Mouse (Mus musculus): ENCODE results near the gene Iqschfp. TPM values are rescaled to one million over a fixed set of nuclear protein-coding genes. Genes with fewer than 3 reads are reported as not detected.

The Iqschfp gene
- polyA plus RNA-seq, 1 experiment, result not detected

GRCm38 (mm10) chr3:68101343-68101742 lies 209.3 kb downstream of the Iqschfp start:
- H3K4me1 ChIP-seq (ENCODE audit: control insufficient read depth, insufficient read depth, low read length), result no peaks in the 10 kb centered on the region
- TF ChIP-seq POLR2A (IDR thresholded peaks at IDR 0.05; ENCODE audit: borderline replicate concordance, control insufficient read depth, low read depth, low read length) (no peak), CTCF (IDR thresholded peaks at IDR 0.05; ENCODE audit: control insufficient read depth, insufficient read depth, low read length) (no peak)
- no peak overlapping the region for H3K27ac ChIP-seq (ENCODE audit: control insufficient read depth, insufficient read depth, low read depth, low read length, poor library complexity)
- WGBS, result 48% methylated on average over 4 of the region's 4 CpGs
- H3K4me3 ChIP-seq (replicated peaks; ENCODE audit: control insufficient read depth, low read depth, low read length), result no peak overlapping the region

GRCm38 (mm10) chr3:68105081-68105685 lies 213.2 kb downstream of the Iqschfp start:
- no peak overlapping the region for H3K27ac ChIP-seq (ENCODE audit: control insufficient read depth, insufficient read depth, low read depth, low read length, poor library complexity)
- H3K4me3 ChIP-seq (replicated peaks; ENCODE audit: control insufficient read depth, low read depth, low read length), result no peak overlapping the region
- WGBS, result 73% methylated on average over 2 of the region's 2 CpGs
- H3K4me1 ChIP-seq (ENCODE audit: control insufficient read depth, insufficient read depth, low read length), result no peaks in the 10 kb centered on the region
- TF ChIP-seq POLR2A (IDR thresholded peaks at IDR 0.05; ENCODE audit: borderline replicate concordance, control insufficient read depth, low read depth, low read length) (no peak), CTCF (IDR thresholded peaks at IDR 0.05; ENCODE audit: control insufficient read depth, insufficient read depth, low read length) (no peak)

DNA sequence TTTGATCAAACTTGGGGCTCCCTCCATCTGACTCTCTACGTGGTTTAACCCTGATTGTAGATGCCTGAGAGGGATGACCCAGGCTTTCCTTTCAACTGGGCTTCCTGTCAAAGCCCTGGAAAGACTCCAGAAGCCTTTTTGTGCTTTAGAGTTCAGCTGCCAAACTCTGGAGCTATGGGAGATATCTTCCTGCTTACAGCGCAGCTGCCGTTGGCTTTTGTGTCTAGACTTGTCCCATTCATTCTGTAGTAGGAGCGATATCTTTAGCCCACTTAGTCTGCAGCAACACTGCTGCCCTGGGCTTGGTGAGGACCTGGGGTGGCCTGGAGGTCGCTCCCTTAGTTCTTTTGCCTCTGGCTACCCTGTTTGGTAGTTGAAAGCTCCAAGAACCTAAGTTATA lies 229.3 kb downstream of the Iqschfp start:
- TF ChIP-seq CTCF (IDR thresholded peaks at IDR 0.05; ENCODE audit: control insufficient read depth, insufficient read depth, low read length) (no peak), POLR2A (IDR thresholded peaks at IDR 0.05; ENCODE audit: borderline replicate concordance, control insufficient read depth, low read depth, low read length) (no peak)
- H3K4me3 ChIP-seq (replicated peaks; ENCODE audit: control insufficient read depth, low read depth, low read length), result no peak overlapping the region
- no peak overlapping the region for H3K27ac ChIP-seq (ENCODE audit: control insufficient read depth, insufficient read depth, low read depth, low read length, poor library complexity)
- H3K4me1 ChIP-seq (ENCODE audit: control insufficient read depth, insufficient read depth, low read length), result no peaks in the 10 kb centered on the region
- WGBS, result 57% methylated on average over 5 of the region's 5 CpGs

- Histone ChIP-seq H3K4me1 (ENCODE audit: control insufficient read depth, insufficient read depth, low read length) (no peaks in the 10 kb centered on the region), H3K27ac (ENCODE audit: control insufficient read depth, insufficient read depth, low read depth, low read length, poor library complexity) (no peak overlapping the region), H3K4me3 (replicated peaks; ENCODE audit: control insufficient read depth, low read depth, low read length) (no peak overlapping the region)
- WGBS, result 65% methylated on average over 6 of the region's 6 CpGs
- TF ChIP-seq CTCF (IDR thresholded peaks at IDR 0.05; ENCODE audit: control insufficient read depth, insufficient read depth, low read length) (no peak), POLR2A (IDR thresholded peaks at IDR 0.05; ENCODE audit: borderline replicate concordance, control insufficient read depth, low read depth, low read length) (no peak)
Measured at GRCm38 (mm10) chr3:68126284-68126856, 234.3 kb downstream of the Iqschfp start.

GRCm38 (mm10) chr3:68130386-68130785 lies 238.4 kb downstream of the Iqschfp start:
- TF ChIP-seq POLR2A (IDR thresholded peaks at IDR 0.05; ENCODE audit: borderline replicate concordance, control insufficient read depth, low read depth, low read length), result no peak
- TF ChIP-seq CTCF (IDR thresholded peaks at IDR 0.05; ENCODE audit: control insufficient read depth, insufficient read depth, low read length), result no peak
- H3K4me3 ChIP-seq (replicated peaks; ENCODE audit: control insufficient read depth, low read depth, low read length), result no peak overlapping the region
- no peaks in the 10 kb centered on the region for H3K4me1 ChIP-seq (ENCODE audit: control insufficient read depth, insufficient read depth, low read length)
- 92% methylated on average over 1 of the region's 1 CpGs for WGBS
- H3K27ac ChIP-seq (ENCODE audit: control insufficient read depth, insufficient read depth, low read depth, low read length, poor library complexity), result no peak overlapping the region

- H3K27ac ChIP-seq (ENCODE audit: control insufficient read depth, insufficient read depth, low read depth, low read length, poor library complexity), result no peak overlapping the region
- H3K4me1 ChIP-seq (ENCODE audit: control insufficient read depth, insufficient read depth, low read length), result no peaks in the 10 kb centered on the region
- TF ChIP-seq POLR2A (IDR thresholded peaks at IDR 0.05; ENCODE audit: borderline replicate concordance, control insufficient read depth, low read depth, low read length) (no peak), CTCF (IDR thresholded peaks at IDR 0.05; ENCODE audit: control insufficient read depth, insufficient read depth, low read length) (no peak)
- WGBS, result 78% methylated on average over 5 of the region's 5 CpGs
- no peak overlapping the region for H3K4me3 ChIP-seq (replicated peaks; ENCODE audit: control insufficient read depth, low read depth, low read length)
Measured at GRCm38 (mm10) chr3:68138833-68139627, 247.0 kb downstream of the Iqschfp start.

DNA sequence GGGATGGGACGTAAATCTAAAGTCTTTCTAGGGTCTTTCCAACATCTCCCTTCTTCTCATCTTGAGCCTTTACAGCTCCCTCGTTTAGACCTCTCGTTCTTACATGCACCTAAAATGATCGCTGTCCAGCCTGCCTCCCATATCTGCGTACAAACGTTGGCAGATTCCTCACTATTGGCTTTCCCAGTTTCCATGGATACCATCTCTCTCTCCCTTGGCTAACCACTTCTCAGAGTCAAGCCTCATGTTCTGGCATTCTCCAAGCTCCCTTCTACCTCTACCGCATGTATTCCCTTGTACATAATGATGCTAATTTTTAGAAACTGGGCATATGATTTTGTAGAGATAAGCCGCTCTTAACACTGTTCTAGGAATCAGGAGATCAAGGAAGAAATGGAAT lies 258.7 kb downstream of the Iqschfp start:
- H3K4me3 ChIP-seq (replicated peaks; ENCODE audit: control insufficient read depth, low read depth, low read length), result no peak overlapping the region
- TF ChIP-seq CTCF (IDR thresholded peaks at IDR 0.05; ENCODE audit: control insufficient read depth, insufficient read depth, low read length) (no peak), POLR2A (IDR thresholded peaks at IDR 0.05; ENCODE audit: borderline replicate concordance, control insufficient read depth, low read depth, low read length) (no peak)
- no peak overlapping the region for H3K27ac ChIP-seq (ENCODE audit: control insufficient read depth, insufficient read depth, low read depth, low read length, poor library complexity)
- no peaks in the 10 kb centered on the region for H3K4me1 ChIP-seq (ENCODE audit: control insufficient read depth, insufficient read depth, low read length)
- WGBS, result 85% methylated on average over 8 of the region's 8 CpGs

DNA sequence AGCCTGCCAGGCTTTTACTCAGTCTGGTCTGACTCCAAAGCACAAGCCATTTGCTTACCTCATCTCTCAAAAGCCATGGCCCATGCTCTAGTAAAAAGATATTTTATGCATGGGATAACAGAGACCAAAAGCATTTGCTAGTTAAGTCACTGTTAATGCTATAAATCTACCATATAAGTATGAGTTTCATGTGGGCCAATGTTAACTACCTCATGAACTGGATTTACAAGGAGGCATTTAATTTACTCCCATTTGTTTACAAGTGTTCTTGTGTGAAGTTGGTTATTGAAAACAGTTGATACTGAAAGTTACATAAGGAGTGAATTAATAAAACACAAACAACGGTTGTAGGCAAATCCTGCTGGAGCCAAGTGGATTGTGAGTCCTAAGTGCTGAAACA lies 268.1 kb downstream of the Iqschfp start:
- 57% methylated on average over 1 of the region's 1 CpGs for WGBS
- TF ChIP-seq CTCF (IDR thresholded peaks at IDR 0.05; ENCODE audit: control insufficient read depth, insufficient read depth, low read length), result no peak
- TF ChIP-seq POLR2A (IDR thresholded peaks at IDR 0.05; ENCODE audit: borderline replicate concordance, control insufficient read depth, low read depth, low read length), result no peak
- H3K27ac ChIP-seq (ENCODE audit: control insufficient read depth, insufficient read depth, low read depth, low read length, poor library complexity), result no peak overlapping the region
- H3K4me1 ChIP-seq (ENCODE audit: control insufficient read depth, insufficient read depth, low read length), result no peaks in the 10 kb centered on the region
- no peak overlapping the region for H3K4me3 ChIP-seq (replicated peaks; ENCODE audit: control insufficient read depth, low read depth, low read length)
